Mouse (Mus musculus) right cerebral cortex, postnatal 14 days (tissue): Measurements from ENCODE around the gene Rpap3.

Experiments used
- DNase-seq: peaks from one replicate; pipeline ENCODE4 v3.0.0; 2022

Gene Rpap3

GRCm38 (mm10) chr15:97728804-97729203 lies 23.2 kb upstream of the Rpap3 start:
- DNase-seq = no peak

- DNase-seq = no peak
Measured at GRCm38 (mm10) chr15:97728394-97728793, 22.8 kb upstream of the Rpap3 start.

- no peak for DNase-seq
Measured at GRCm38 (mm10) chr15:97727520-97727919, 21.9 kb upstream of the Rpap3 start.

GRCm38 (mm10) chr15:97727048-97727447 lies 21.4 kb upstream of the Rpap3 start:
- DNase-seq = no peak

GRCm38 (mm10) chr15:97726310-97726709 lies 20.7 kb upstream of the Rpap3 start:
- no peak for DNase-seq

GRCm38 (mm10) chr15:97725198-97725785 lies 19.7 kb upstream of the Rpap3 start:
- DNase-seq = no peak

- no peak for DNase-seq
Measured at GRCm38 (mm10) chr15:97724346-97725197, 18.9 kb upstream of the Rpap3 start.

- DNase-seq = no peak
Measured at GRCm38 (mm10) chr15:97723536-97724345, 18.1 kb upstream of the Rpap3 start.

- no peak for DNase-seq
Measured at GRCm38 (mm10) chr15:97721008-97721701, 15.5 kb upstream of the Rpap3 start.

- DNase-seq = no peak
Measured at GRCm38 (mm10) chr15:97720026-97720675, 14.5 kb upstream of the Rpap3 start.

GRCm38 (mm10) chr15:97719494-97719893 lies 13.9 kb upstream of the Rpap3 start:
- DNase-seq = no peak

GRCm38 (mm10) chr15:97718535-97719155 lies 13.0 kb upstream of the Rpap3 start:
- DNase-seq = no peak

GRCm38 (mm10) chr15:97717861-97718534 lies 12.4 kb upstream of the Rpap3 start:
- DNase-seq = peak; percentile 65

- no peak for DNase-seq
Measured at GRCm38 (mm10) chr15:97716782-97717181, 11.2 kb upstream of the Rpap3 start.

GRCm38 (mm10) chr15:97715734-97716133 lies 10.1 kb upstream of the Rpap3 start:
- DNase-seq = no peak

- no peak for DNase-seq
Measured at GRCm38 (mm10) chr15:97715083-97715482, 9.5 kb upstream of the Rpap3 start.

GRCm38 (mm10) chr15:97712546-97712945 lies 6.9 kb upstream of the Rpap3 start:
- no peak for DNase-seq

- DNase-seq = no peak
Measured at GRCm38 (mm10) chr15:97710906-97711305, 5.3 kb upstream of the Rpap3 start.

- DNase-seq = no peak
Measured at GRCm38 (mm10) chr15:97696616-97697015, 9.0 kb downstream of the Rpap3 start.

GRCm38 (mm10) chr15:97693411-97693810 lies 12.2 kb downstream of the Rpap3 start:
- DNase-seq = no peak

- no peak for DNase-seq
Measured at GRCm38 (mm10) chr15:97684118-97684517, 21.5 kb downstream of the Rpap3 start.
